Mouse (Mus musculus): Measurements from ENCODE around the gene Dtnb.

Gene Dtnb

DNA sequence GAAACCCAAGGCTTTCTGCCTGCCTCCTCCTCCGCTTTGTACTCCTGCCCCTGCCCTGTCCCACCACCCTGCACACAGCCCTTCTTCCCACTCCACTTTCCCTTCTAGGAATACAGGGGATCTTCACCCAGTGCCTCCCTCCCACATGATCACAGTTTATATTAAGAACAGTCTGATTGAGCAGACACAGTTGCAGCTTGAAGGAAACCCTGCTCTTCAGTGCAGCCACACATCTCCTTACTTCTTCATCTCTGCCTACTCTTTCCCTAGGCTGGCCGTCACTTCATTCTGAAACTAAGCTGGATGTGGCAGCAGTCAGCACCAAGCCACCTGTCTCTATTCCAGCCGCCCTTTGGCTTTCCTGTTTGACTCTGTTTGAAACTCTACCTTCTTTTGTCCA lies 201.5 kb downstream of the Dtnb start:
- DNase-seq (ENCODE audit: low spot score) = no peak

DNA sequence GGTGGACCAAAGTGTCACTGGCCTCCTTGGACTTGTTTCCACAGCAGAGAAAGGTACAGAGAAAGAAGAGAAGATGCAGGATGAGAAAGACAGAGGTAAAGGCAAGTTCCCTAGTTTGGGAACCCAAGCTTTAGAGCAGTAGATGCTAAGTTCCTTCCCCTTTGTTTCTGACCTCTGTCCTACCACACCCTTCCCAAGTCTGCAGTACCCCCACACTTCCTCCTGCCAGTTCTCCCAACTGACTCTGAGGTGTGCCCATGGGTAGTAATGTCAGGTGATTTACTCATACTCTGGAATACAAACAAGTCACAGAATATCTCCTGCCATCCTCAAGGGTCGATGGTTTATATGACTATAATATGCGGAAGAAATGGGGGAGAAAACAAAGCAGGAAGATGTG lies 203.8 kb downstream of the Dtnb start:
- DNase-seq (ENCODE audit: low spot score) = no peak

DNA sequence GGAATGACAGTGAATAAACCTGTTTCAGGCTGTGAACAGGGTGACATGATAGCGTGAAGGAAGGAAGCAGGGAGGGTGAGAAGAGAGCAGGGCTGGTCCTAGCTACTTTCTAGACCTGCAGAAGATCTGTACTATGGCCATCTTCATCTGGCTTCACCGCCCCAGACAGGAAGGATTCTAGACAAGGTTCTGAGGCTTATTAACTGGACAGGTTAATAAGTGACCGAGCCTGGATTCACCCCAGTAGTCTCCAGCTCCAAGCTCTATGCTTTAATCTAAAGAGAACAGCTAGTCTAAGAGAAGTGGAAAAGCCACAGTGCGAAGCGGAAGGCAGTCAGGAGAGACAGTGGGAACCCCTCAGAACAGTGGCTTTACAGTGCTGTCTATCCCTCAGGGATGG lies 205.5 kb downstream of the Dtnb start:
- DNase-seq (ENCODE audit: low spot score) = no peak

DNA sequence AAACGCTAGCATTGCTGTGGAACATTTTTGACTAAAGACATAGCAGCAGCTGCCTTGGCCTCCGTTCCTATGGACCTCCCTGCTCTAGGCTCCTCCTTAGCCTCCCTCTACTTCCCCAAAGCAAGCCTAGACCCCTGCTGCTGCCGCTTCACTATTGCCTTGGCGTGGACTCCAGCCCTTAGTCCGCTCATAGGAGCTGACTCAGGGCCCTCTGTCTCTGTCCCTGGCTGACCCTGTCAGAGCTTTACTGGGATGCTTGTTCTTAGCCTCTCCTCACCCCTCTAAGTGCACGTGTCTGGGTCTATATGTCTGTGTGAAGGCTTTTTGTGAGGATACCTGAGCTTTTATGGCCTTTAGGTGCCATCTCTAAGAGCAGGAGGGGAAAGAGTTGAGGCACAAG lies 206.1 kb downstream of the Dtnb start:
- DNase-seq (ENCODE audit: low spot score) = no peak

DNA sequence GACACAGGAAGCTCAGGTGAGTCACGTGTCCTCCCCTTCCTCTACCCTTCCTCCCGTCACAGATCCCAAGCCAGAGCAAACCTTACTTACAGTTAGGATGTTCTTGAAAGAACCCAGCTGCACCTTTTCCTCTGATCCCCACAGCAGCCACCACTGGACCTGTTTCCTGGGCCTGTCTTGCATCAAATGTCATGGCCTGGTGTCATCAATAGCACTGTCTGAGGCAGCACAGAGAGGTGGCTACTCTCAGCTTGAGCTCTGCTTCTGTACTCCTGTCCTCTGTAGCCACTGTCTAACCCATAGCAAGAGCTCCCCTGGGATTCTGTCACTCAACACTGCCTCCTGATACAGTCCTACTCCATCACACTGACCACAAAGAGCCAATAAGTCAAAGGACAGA lies 207.5 kb downstream of the Dtnb start:
- DNase-seq (ENCODE audit: low spot score) = no peak

DNA sequence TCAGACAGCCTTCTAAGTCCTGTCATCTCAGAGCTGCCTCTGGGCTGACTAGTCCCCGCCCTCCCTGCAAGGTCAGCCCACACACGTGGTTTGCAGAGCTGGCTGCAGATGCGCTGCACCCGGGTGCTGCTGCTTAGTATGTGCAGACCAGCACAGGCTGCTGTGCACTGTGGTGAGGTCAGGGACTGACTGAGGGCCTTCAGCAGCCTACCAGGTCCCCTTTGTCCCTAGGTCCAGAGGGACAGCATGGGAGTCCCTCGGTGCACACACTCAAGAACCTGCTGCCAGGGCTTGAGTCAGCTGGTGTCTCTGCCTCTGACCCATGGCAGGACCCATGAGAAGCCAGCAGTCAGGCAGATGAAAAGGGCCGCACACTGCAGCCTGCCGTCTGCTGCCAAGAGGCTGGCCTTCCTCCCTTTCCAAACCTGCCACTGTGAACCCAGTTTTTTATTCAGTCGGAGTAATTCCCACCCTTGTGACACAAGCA lies 208.3 kb downstream of the Dtnb start:
- peak; percentile 65 for DNase-seq (ENCODE audit: low spot score)

DNA sequence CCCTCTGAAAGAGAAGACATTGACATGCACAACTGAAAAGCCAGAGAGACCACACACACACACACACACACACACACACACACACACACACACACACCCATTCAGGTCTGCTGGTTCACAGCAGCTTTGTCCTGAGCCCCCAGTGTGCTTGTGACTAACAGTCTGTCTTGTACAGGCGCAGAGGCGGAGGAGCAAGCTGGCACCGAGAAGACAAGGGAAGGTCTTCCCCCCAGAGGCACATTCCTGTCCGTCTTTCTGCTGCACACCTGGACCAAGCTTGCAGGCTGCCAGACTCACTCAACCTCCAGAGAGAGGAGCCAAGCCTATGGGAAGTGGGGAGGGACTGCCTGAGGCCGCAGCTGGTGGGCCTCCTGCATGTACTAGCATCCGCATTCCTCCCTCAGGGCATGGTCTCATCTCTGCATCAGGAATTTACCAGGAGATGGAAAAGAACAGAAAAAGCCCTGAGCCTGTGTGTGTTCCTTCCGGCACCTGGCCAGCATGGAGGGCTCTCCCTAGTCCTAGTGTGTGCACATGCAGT lies 208.8 kb downstream of the Dtnb start:
- DNase-seq (ENCODE audit: low spot score) = no peak

DNA sequence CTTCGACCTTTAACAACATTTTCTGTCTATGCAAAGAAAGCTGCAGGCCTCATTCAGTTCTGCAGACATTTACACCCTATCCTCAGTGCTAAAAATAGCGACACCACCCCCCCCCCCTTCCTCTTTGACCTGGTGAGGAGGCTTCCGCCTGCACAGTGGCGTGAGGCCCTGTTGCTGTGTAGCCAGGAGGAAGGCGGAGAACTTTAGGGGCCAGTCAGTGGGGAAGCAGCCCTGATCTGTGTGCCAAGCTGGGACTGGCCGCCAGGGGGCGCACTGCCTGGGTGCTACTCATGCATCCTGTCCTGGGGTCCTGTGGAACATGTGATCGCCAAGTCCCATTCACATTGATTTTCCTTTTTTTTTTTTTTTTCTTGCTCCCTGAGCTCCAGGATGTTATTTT lies 209.3 kb downstream of the Dtnb start:
- DNase-seq (ENCODE audit: low spot score) = peak; percentile 87

DNA sequence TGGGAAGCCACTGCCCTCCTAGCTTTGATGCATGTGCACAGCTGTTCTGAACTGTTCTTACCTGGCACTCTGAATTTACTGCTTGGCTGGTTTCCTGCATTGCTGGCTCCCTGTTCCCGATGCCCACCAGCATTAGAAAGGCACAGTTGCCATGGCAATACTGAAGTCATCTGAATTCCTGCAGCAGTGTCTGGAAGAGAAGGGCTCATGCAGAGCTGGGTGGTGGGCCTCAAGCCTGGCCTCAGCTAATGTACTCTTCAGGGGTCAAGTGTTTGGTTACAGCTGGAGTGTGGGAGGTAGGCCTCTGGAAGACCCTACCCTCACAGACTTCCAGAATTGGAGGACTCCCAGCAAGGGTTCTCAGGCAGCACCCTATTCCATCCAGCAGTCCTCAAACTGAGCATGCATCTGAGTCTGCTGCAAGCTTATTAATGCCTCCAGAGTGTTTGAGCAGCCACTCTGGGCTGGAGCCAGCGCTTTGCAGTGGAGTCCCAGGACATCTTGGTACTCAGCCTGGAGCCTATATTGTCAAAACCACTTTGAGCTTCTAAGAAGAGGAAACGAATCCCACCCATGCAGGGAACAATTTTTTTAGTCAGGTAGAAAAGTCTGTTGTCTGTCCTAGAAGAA lies 211.1 kb downstream of the Dtnb start:
- DNase-seq (ENCODE audit: low spot score) = no peak

DNA sequence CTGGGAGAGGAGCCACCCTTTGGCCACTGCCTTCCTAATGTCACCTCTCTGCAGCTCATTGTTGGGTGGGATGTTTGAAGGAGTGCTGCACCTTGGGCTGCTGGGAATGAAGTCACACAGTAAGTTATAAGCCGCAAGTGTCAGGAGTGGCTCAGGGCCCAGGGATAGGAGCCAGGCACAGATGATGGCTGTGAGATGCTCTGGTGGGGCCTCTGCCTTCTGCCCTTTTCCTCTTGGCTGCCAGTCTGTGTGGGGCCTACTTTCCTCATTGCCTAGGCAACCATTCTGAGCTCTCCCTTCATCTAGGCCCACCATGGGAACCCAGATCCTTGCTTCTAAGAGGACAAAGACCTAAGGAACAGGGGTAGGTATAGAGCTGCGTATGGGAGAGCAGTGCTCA lies 212.1 kb downstream of the Dtnb start:
- DNase-seq (ENCODE audit: low spot score) = no peak

DNA sequence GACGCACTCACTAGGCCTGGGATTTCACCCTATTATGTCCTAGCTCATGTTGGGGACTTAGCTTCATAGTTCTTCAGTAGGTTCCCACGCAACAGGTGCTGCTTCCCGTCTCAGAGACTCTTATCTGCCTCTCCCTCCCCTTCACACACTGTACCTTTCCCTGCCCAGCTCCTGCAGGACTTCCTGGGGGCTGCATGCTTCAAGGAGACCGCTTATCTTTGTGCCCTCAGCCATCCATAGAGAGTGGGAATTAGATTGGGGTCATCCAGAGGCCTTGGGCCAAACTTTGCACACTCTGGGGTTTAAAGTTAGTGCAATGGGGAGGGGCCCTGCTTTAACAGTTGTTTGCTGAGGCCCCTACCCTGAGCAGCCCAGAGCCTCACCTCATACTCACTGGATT lies 212.5 kb downstream of the Dtnb start:
- DNase-seq (ENCODE audit: low spot score) = no peak

DNA sequence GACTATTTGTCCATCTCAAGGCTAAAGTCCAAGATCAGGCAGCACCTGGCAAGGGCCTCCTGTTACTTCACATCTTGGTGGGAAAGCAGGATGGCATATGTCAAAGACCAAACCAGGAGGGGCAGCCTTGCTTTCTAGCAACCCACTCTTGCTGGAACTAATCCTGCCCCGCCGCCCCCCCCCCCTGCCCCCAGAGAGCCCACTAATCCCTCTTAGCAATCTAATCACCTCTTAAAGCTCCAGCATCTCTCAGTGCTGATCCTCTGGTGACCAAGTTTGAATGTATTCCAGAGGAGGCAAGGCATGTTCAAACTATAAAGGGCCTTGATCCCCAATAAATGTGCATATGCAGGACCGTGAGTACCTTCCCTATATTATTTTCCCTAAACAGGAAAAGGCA lies 214.9 kb downstream of the Dtnb start:
- DNase-seq (ENCODE audit: low spot score) = no peak

DNA sequence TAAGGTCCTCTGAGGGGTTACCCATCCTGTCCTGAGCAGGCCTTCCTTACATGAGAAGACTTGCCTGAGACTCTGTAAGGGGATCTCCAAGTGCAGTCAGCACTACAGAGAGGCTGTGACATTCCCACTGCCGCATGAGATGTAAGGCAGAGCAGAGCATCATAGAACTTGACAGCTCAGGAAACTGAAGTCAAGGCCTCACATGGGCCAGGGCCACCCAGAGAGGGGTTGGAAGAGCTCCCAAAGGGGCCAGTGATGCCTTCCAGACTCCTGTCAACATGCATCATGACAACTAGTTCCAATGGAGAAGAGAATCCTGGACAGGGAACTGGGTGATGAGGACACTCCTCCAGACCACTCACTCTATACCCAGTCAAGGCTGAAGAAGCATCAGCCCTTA lies 215.4 kb downstream of the Dtnb start:
- no peak for DNase-seq (ENCODE audit: low spot score)

DNA sequence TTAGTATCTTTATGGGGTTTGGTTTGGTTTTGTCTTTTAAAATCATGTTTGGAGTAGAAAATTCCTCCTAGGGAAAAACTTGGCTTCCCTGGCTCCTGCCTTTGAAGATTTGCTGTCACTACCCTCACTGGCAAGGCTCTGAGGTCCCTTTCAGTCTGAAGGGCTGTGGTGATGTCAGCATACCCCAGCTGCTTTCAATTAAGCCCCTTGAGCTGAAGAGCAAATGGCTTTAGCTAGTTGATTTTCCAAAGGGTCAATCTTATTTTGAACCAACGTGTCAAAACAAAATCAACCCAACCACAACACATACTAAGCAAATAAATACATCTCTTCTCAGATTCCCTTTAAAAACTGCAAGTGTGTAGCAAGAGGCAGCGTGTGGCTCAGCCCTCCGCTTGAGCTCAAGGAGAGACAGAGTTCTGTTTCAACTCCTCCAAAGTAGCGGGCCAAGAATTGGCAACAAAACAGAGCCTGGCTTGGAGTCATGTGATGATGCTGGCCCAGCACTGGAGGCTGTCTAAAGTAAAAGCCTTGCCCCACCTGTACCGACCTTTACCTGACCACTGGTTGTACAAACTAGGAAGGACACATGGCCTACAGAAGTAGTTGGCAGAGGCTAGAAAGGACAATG lies 216.4 kb downstream of the Dtnb start:
- no peak for DNase-seq (ENCODE audit: low spot score)

DNA sequence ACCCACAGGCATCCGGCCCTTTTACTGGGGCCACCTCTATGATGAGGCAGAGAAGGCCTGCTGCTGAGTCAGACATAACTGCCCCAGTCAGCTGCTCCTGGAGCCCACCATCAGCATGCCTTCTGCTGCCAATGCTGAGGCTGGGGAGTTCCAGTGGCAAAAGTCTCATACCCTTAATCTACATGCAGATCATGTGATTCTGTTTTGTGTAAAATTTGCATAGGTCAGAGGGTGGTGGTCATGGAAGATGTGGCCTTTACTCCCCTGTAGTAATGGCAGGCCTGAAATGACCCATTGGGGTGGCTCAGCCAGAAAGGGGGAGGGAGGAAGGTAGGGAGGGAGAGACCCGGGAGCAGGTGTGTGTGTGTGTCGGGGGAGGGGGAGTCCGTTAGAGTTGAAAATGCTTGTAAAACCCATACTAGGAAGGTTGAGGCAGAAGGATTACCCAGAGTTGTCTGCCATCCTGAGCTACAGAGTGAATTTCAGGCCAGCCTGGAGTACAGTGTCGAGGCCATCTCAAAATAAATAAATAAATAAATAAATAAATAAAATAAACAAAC lies 217.5 kb downstream of the Dtnb start:
- DNase-seq (ENCODE audit: low spot score) = no peak

DNA sequence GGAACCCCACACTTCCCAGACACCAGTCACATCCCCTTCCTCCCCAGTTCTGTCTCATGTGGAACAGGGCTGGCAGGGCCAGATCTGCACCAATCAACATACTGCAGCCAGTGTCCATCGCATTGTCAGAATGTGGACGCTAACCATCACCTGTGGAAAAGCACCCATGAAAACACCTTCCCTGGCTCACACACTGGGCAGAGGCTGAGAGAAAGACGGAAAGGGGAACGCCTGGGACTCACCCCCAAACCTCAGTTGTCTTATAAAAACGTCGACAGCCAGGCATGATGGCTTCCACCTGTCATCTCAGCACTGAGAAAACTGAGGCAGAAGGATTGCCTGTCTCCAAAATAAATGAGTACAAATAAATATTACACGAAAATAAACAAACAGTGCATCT lies 219.1 kb downstream of the Dtnb start:
- no peak for DNase-seq (ENCODE audit: low spot score)

DNA sequence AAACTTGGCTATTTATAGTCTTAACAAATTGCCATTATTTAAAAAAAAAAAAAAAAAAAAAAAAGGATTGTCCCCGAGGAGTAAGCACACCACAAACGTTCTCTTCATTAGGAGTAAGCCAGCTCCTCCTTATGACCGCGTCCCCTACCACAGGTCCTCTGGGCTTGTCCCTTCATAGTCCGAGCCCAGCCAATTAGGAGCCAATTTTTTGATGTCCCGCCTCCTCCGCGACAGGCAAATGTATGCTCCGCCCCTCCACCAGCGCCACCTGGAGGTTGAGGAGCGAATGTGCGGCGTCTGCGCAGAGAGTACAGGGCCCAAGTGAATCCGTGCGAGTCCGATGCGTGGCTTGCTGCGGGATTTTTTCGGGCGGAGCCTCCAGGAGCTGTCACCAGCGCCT lies 219.6 kb downstream of the Dtnb start:
- DNase-seq (ENCODE audit: low spot score) = peak; percentile 91

DNA sequence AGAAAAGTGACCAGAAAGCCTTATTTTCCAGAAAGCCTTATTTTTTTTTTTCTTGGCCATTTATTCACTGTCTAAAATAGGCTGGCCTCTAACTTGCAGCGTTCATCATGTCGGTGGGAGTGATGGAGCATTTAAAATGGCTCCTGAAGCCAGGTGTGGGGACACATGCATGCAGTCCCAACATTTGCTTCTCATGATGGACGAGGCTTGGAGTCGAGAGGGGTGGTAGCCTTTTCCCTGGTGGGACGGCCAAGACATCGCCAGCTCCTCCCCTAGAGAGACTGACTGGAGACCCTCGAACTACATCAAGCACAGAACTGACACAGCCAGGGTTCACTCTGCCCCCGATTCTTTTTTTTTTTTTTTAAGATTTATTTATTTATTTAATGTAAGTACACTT lies 220.1 kb downstream of the Dtnb start:
- DNase-seq (ENCODE audit: low spot score) = no peak

DNA sequence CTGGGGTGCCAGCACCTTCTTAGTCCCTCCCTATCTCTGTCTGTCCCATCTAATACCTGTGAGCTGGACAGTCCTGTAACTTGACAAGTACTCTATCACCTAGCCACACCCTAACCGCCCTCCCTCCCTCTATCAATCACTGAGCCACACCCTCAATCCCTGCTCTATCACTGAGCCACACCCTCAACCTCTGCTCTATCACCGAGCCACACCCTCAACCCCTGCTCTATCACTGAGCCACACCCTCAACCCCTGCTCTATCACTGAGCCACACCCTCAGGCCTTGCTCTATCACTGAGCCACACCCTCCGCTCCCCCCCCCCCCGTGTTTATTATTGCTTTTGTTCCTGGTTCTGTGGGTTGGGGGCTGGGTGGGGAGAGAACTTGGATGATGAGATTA lies 223.4 kb downstream of the Dtnb start:
- no peak for DNase-seq (ENCODE audit: low spot score)

DNA sequence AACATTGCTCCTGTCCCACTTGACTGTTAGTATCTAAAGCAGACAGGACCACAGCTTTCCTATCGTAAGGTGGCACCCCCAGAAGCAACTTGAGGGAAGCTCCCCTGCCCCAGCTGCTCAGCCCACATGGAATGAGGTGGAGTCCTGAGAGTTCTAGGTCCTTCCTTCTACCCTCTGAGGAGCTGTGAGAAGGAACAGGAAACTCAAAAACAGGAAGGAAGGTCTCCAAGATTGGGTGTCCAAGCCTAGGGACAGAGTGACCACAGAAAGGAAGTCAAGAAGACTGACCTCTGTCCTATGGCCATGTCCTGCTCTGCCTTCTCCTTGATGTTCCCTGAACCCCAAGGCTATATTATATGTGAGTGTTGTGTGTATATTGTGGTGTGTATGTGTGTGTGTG lies 227.4 kb downstream of the Dtnb start:
- no peak for DNase-seq (ENCODE audit: low spot score)

DNA sequence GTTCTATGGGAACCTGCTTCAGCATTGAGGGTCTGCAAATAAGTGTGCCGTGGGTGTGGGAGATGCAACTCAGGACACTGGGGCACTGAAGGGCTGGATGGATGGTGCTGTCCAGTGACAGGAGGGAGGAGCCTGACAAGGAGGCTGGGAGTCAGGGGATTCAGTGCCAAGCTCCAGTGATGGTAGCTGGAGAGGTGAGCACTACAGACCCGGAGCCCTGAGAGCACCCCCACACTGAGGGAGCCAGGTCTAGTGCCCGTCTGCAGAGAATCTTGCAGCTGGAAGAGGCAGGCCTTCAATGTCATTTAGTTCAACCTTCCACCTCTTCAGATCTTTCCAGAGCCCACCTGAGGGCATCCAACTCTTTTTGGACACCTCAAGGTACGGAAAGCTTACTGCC lies 233.7 kb downstream of the Dtnb start, which contains the start of gene Dnmt3a:
TSS of gene Dnmt3a (plus strand) at position 156 of the 400 bp plus-strand sequence.
- no peak for DNase-seq (ENCODE audit: low spot score)

DNA sequence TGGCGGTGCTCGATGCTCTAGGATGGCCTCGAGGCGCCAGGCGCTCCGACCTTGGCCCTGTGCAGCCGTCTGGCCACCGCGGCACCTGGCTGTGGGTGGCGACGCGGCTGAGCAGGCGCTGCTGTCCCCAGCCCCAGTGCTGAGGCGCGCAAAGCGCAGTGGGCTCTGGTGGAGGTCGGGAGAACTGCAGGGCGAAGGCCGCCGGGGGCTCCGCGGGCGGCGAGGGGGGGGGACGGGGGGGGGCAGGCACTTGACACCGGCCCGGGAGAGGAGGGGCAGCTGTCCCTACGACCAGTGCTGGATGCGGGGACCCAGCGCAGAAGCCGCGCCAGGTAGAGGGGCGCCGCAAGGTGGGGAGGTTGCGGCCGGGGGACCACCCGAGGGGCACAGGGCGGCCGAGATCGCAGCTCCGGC lies 234.1 kb downstream of the Dtnb start:
- DNase-seq (ENCODE audit: low spot score) = no peak

DNA sequence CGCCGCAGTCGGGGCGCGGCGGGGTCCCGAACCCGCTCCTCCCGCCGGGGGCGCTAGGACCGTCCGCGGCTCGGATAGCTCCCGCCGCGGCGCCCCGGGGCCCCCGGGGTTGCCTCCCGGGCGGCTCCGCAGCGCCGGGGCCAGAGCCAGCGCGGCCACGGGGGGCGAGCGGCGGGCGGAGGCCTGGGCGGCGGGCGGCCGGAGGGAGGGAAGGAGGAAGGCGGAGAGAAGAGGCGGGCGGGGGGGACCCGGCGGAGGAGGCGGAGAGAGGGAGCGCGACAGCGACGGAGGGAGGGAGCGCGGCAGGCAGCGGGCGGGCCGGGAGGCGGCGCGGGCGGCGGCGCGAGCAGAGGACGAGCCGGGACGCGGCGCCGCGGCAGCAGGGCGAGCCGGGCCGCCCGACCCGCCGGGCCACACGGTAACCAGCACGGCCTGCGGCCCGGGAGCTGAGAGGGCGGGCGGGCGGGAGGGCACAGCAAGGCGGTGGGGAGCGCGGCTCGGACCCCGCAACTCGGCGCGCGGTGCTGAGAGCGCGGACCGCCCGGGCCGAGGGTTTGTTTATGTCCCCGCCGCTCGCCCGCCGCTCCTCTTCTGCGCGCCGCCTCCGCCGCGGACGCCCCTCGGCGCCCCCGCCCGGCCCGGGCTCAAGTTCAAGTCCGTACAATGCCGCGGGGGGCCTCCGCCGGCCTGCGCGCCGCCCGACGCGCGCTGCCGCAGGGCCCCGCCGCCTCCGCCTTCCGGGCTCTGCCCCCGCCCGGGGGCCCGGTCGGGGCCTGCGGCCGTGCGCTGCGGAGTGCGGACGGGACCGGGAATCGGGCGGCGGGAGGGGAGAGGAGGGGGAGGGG lies 234.7 kb downstream of the Dtnb start:
- no peak for DNase-seq (ENCODE audit: low spot score)

Data from left cerebral cortex, adult 11 months (tissue).